9 mouse cellular contexts compared by ENCODE assay signal in genomic region chrX:103617405-103618095, GRCm38 (mm10). TPM values are rescaled to one million over a fixed set of nuclear protein-coding genes. Genes with fewer than 3 reads are reported as not detected.
DNase-seq lines count a peak whose midpoint lies in the region; ATAC-seq and TF ChIP-seq lines count a peak whose summit lies in the region.
"Had no signal": no experiment of that assay in that cellular context is flagged by ENCODE, and none has a peak within 500 bp of the region (broad histone marks: within the 10 kb centered on the region; RNA-seq: fewer than 3 reads in every experiment).

No protein-coding gene starts in this region.

- peak overlapping the region; percentile 64 for H3K4me2 ChIP-seq in kidney, embryonic 15.5 days
- H3K4me2 ChIP-seq in hindbrain, postnatal 0 days (ENCODE audit: low read depth, low read length) = peak overlapping the region; percentile 62
- peak overlapping the region; percentile 58 for H3K4me2 ChIP-seq in midbrain, embryonic 16.5 days (ENCODE audit: low read length)

- peak overlapping the region; percentile 31; the same call in 1 of the 2 replicates for H3K9ac ChIP-seq in kidney, embryonic 15.5 days
- peak overlapping the region; percentile 48 for H3K9ac ChIP-seq in hindbrain, postnatal 0 days (replicated peaks; ENCODE audit: low read length)
- H3K9ac ChIP-seq in midbrain, embryonic 16.5 days (ENCODE audit: low read depth, low read length) = peak overlapping the region; percentile 52; the same call in 1 of the 2 replicates

- H3K27ac ChIP-seq in kidney, embryonic 15.5 days = peak overlapping the region; percentile 97
- H3K27ac ChIP-seq in hindbrain, postnatal 0 days = peak overlapping the region; percentile 87
- peak overlapping the region; percentile 89 for H3K27ac ChIP-seq in midbrain, embryonic 16.5 days (ENCODE audit: low read length)

- no peak for TF ChIP-seq CTCF in hindbrain, postnatal 0 days (IDR thresholded peaks at IDR 0.05; ENCODE audit: low read depth)

- H3K9me3 ChIP-seq in kidney, embryonic 15.5 days (replicated peaks) = no peaks in the 10 kb centered on the region
- no peaks in the 10 kb centered on the region for H3K9me3 ChIP-seq in hindbrain, postnatal 0 days (ENCODE audit: low read length)
- no peaks in the 10 kb centered on the region for H3K9me3 ChIP-seq in midbrain, embryonic 16.5 days (replicated peaks; ENCODE audit: control insufficient read depth, low read length, poor library complexity, severe bottlenecking)

- no peak for DNase-seq in kidney, postnatal 14 days
- DNase-seq in embryo, embryonic 9.5 days (ENCODE audit: extremely low spot score) = peak; percentile 10
- no peak for DNase-seq in hindbrain, postnatal 0 days (ENCODE audit: low spot score)
- DNase-seq in urinary bladder, postnatal 36 days (ENCODE audit: low spot score in 2 of 2) = no peak
- no peak for DNase-seq in right cerebral cortex, postnatal 36 days (ENCODE audit: low spot score in 2 of 2)
- no peak for DNase-seq in urinary bladder, adult 2 months (ENCODE audit: low spot score)

- peak overlapping the region; percentile 50 for H3K4me3 ChIP-seq in kidney, embryonic 15.5 days (replicated peaks)
- peak overlapping the region; percentile 45 for H3K4me3 ChIP-seq in hindbrain, postnatal 0 days (ENCODE audit: low read length)
- H3K4me3 ChIP-seq in midbrain, embryonic 16.5 days (ENCODE audit: low read depth, low read length) = peak overlapping the region; percentile 45

- no peak for ATAC-seq in kidney, embryonic 15.5 days (replicated peaks; ENCODE audit: low FRiP score)
- ATAC-seq in hindbrain, postnatal 0 days = no peak
- no peak for ATAC-seq in midbrain, embryonic 16.5 days

- peaks cover 14% of the 10 kb centered on the region; the same call in 1 of the 2 replicates for H3K4me1 ChIP-seq in kidney, embryonic 15.5 days
- no peaks in the 10 kb centered on the region for H3K4me1 ChIP-seq in hindbrain, postnatal 0 days (ENCODE audit: insufficient read depth, low read length)
- H3K4me1 ChIP-seq in midbrain, embryonic 16.5 days (ENCODE audit: control insufficient read depth, insufficient read depth, low read length) = peaks cover 21% of the 10 kb centered on the region

- peaks cover 9% of the 10 kb centered on the region for H3K36me3 ChIP-seq in kidney, embryonic 15.5 days
- peaks cover 4% of the 10 kb centered on the region; the same call in 1 of the 2 replicates for H3K36me3 ChIP-seq in hindbrain, postnatal 0 days (ENCODE audit: insufficient read depth, low read length)
- no peaks in the 10 kb centered on the region for H3K36me3 ChIP-seq in midbrain, embryonic 16.5 days (ENCODE audit: control insufficient read depth, insufficient read depth, low read length)

- no peaks in the 10 kb centered on the region for H3K27me3 ChIP-seq in kidney, embryonic 15.5 days
- H3K27me3 ChIP-seq in hindbrain, postnatal 0 days (ENCODE audit: insufficient read depth, low read length) = no peaks in the 10 kb centered on the region
- H3K27me3 ChIP-seq in midbrain, embryonic 16.5 days (ENCODE audit: control insufficient read depth, insufficient read depth, low read depth, low read length) = no peaks in the 10 kb centered on the region

- WGBS in kidney, embryonic 15.5 days = 16% methylated on average over 8 of the region's 8 CpGs
- 23% methylated on average over 8 of the region's 8 CpGs for WGBS in hindbrain, postnatal 0 days
- WGBS in midbrain, embryonic 16.5 days = 24% methylated on average over 8 of the region's 8 CpGs

RNA-seq across cellular contexts. Expression of gene Zcchc13, which starts 12.8 kb away (rescaled TPM):
- polyA plus RNA-seq in kidney, embryonic 15.5 days (2015; fragmentation: Nextera tagmentation; extraction: Ambion mirVana) = not detected in 2 replicates
- not detected in 2 replicates for total RNA-seq in hindbrain, postnatal 0 days (2014; rRNA removed)
- not detected in 2 replicates for polyA plus RNA-seq in hindbrain, postnatal 0 days (2015; fragmentation: Nextera tagmentation; extraction: Ambion mirVana)
- polyA plus RNA-seq in midbrain, embryonic 16.5 days (2015; fragmentation: Nextera tagmentation; extraction: Ambion mirVana) = not detected in 2 replicates
- polyA plus RNA-seq in urinary bladder, adult 2 months (2012; rRNA removed) = 0.14 and 0.31 TPM in 2 replicates
- total RNA-seq: hematopoietic stem cell, adult 5-6 weeks had no signal
